Mouse (Mus musculus): Measurements from ENCODE around the gene Gm4836. TPM values are rescaled to one million over a fixed set of nuclear protein-coding genes. Genes with fewer than 3 reads are reported as not detected.

Gene Gm4836
- not detected for polyA plus RNA-seq (2014; fragmentation: Illumina TruSeq; extraction: RNeasy Lipid Tissue Mini Kit (QIAGEN cat#74804); ENCODE audit: low read depth, low replicate concordance)

GRCm38 (mm10) chrX:28293532-28293931, at the start of gene Gm4836:
Gene Gm4836 (minus strand): TSS chrX:28293632.

